Mouse (Mus musculus) midbrain, embryonic 16.5 days (tissue): ENCODE measurements around the gene Zfand5. TPM values are rescaled to one million over a fixed set of nuclear protein-coding genes. Genes with fewer than 3 reads are reported as not detected.
"Not testable (repeated sequence)": the region's sequence is repeated elsewhere in the genome, so short reads cannot be mapped to it uniquely, and the experiment has no call there.

Experiments used
- ATAC-seq: fragments of 200-750 bp; cut with Nextera tagmentation; 2 replicates; pipeline ENCODE4 v1.8.0; 2017; ENCODE audit warnings: moderate TSS enrichment
- H3K27ac ChIP-seq: fragments of 300-500 bp; sonication (generic); 2 replicates; pipeline ENCODE4 v1.5.1; 2014; ENCODE audit warnings: mild to moderate bottlenecking, low read length, mixed read lengths
- H3K27me3 ChIP-seq: fragments of 300-500 bp; sonication (generic); 2 replicates; pipeline ENCODE4 v1.6.1; 2014; ENCODE audit warnings: low read depth, low read length, mixed read lengths; ENCODE audit not compliant: control insufficient read depth, insufficient read depth
- H3K36me3 ChIP-seq: fragments of 300-500 bp; sonication (generic); 2 replicates; pipeline ENCODE4 v1.6.1; 2014; ENCODE audit warnings: mild to moderate bottlenecking, low read length, moderate library complexity, mixed read lengths; ENCODE audit not compliant: control insufficient read depth, insufficient read depth
- H3K4me1 ChIP-seq: fragments of 300-500 bp; sonication (generic); 2 replicates; pipeline ENCODE4 v1.6.1; 2014; ENCODE audit warnings: mild to moderate bottlenecking, low read length, mixed read lengths; ENCODE audit not compliant: control insufficient read depth, insufficient read depth
- H3K4me2 ChIP-seq: fragments of 300-500 bp; sonication (generic); 2 replicates; pipeline ENCODE4 v1.6.1; 2014; ENCODE audit warnings: mild to moderate bottlenecking, low read length, mixed read lengths
- H3K4me3 ChIP-seq: fragments of 300-500 bp; sonication (generic); 2 replicates; pipeline ENCODE4 v1.5.1; 2014; ENCODE audit warnings: low read depth, mild to moderate bottlenecking, low read length, moderate library complexity, mixed read lengths
- H3K9ac ChIP-seq: fragments of 300-500 bp; sonication (generic); 2 replicates; pipeline ENCODE4 v1.6.1; 2014; ENCODE audit warnings: low read depth, low read length, mixed read lengths
- H3K9me3 ChIP-seq: fragments of 300-500 bp; sonication (generic); replicated peaks from 2 replicates; pipeline ENCODE4 v1.6.1; 2014; ENCODE audit warnings: mild to moderate bottlenecking, low read length, mixed read lengths; ENCODE audit not compliant: control insufficient read depth, poor library complexity, severe bottlenecking
- WGBS: fragments of 180-500 bp; shearing (Covaris S2); extraction: QIAGEN DNeasy Blood & Tissue Kit; methylation state at CpG from one replicate; pipeline ENCODE4 v1.1.7; 2014; 5-methylcytosine and 5-hydroxymethylcytosine counted together
- polyA plus RNA-seq: library from polyadenylated mRNA; unstranded; fragments of >200 nt; fragmentation: Nextera tagmentation; extraction: Ambion mirVana; gene quantifications from 2 replicates; pipeline ENCODE4 v1.2.1, GENCODE M21; 2015

Gene Zfand5
- polyA plus RNA-seq, 1 experiment from 2014 or later: 133 TPM

DNA sequence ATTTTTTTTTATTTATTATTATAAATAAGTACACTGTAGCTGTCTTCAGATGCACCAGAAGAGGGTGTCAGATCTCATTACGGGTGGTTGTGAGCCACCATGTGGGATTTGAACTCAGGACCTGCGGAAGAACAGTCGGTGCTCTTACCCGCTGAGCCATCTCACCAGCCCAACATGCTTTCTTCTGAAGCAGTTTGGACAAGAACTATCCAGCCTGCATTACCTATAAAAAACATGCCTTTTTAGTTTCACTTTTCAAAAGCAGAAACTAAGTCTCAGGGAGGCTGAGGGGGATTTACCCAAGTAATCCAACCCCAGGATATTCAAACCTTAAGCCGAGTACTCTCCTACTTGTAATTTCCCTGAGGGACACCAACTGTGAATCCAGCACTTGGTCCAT is 38.3 kb downstream of the Zfand5 start:
- H3K4me3 ChIP-seq, H3K9me3 ChIP-seq, ATAC-seq, H3K27me3 ChIP-seq, H3K36me3 ChIP-seq, H3K4me1 ChIP-seq, H3K9ac ChIP-seq, H3K4me2 ChIP-seq, H3K27ac ChIP-seq: not testable (repeated sequence)
- WGBS: 94% methylated on average over 5 of the region's 5 CpGs

DNA sequence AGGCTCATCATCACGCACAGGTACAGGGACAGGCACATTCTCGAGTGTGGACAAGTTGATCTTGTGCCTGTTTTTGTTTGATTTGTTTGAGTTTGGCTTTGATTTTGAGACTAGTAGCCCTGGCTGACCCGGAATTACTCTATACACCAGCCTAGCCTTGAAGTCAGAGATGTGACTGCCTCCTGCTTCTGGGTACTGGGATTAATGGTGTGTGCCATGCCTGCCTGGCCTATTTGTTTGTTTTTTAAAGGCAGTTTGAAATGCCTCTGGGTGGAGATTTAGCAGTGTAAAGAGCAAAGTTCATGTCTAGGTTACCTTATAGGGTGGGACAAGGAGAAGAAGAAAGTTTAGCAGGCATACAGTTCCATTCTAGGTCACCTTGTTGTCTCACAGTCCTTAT is 43.6 kb downstream of the Zfand5 start:
- no peaks in the 10 kb centered on the region for H3K4me1 ChIP-seq

DNA sequence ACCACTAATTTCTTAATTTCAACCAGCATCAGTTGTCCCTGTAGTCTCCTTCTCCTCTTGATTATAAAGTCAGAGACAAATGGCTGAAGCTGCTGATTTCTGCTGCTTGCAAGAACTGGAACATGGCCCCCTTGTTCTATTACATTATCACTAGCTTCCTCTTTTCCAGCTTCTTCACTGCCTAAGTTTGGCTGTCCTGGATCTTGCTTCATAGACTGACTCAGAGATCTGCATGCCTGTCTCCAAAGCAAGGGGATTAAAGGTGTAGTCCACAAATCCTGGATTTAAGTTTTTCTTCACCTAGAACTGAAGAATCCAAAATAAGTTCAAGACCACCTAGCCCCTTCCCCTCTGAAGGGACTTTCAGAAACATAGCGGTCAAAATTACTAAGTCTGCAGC is 47.5 kb downstream of the Zfand5 start:
- Histone ChIP-seq H3K27ac (no peak overlapping the region), H3K4me1 (no peaks in the 10 kb centered on the region), H3K4me3 (no peak overlapping the region), H3K27me3 (no peaks in the 10 kb centered on the region), H3K9me3 (no peaks in the 10 kb centered on the region), H3K4me2 (no peak overlapping the region), H3K9ac (no peak overlapping the region), H3K36me3 (no peaks in the 10 kb centered on the region)
- 85% methylated on average over 1 of the region's 1 CpGs for WGBS
- ATAC-seq: no peak

More for the DNA sequence above, 43.6 kb downstream of the Zfand5 start:
- H3K9ac ChIP-seq: no peak overlapping the region
- WGBS: 88% methylated on average over 3 of the region's 3 CpGs
- no peak for ATAC-seq
- no peaks in the 10 kb centered on the region for H3K36me3 ChIP-seq
- H3K4me2 ChIP-seq: no peak overlapping the region
- no peak overlapping the region for H3K4me3 ChIP-seq
- no peak overlapping the region for H3K27ac ChIP-seq
- no peaks in the 10 kb centered on the region for H3K27me3 ChIP-seq
- no peaks in the 10 kb centered on the region for H3K9me3 ChIP-seq

DNA sequence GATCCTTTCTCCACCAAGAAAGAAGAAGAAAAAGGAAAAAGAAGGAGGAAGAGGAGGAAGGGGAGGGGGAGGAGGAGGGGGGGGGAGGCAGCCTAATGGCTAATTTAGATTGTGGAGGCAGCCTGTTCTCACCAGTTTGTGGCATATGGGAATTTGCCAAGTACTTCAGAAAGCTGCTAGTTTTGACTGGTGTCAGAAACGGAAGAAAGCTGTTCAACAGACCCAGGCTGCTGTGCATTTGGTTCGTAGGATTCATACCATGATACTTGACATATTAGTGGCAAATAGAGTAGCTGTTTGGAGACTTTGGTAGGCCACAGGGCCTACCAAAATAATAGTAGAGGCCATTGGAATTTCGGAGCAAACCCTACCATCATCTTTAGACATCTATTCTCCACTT is 53.3 kb downstream of the Zfand5 start:
- WGBS: 93% methylated on average over 3 of the region's 3 CpGs
- H3K27me3 ChIP-seq: no peaks in the 10 kb centered on the region
- no peak overlapping the region for H3K4me3 ChIP-seq
- ATAC-seq: no peak
- H3K36me3 ChIP-seq: no peaks in the 10 kb centered on the region
- no peak overlapping the region for H3K27ac ChIP-seq
- H3K9ac ChIP-seq: no peak overlapping the region
- H3K9me3 ChIP-seq: no peaks in the 10 kb centered on the region
- H3K4me2 ChIP-seq: no peak overlapping the region
- no peaks in the 10 kb centered on the region for H3K4me1 ChIP-seq

DNA sequence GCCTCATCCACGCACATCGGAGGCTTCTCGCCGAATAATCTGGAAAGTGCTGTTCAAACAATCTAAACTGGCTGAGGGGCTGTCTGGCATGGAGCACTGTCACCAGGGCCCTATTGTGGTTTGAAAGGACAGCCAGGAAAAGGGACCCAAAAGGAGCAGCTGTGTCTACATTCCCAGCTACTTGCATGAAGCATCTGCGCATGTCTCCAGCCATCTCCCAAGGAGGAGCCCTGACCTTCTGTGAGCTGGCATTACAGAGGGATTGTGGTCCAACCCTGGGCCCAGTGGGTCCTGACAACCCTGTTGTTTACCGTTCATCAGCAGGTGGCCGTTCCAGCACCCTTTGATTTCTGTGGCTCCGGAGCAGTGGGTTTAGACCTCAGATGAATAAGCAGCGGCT is 56.9 kb downstream of the Zfand5 start:
- Histone ChIP-seq H3K4me1 (no peaks in the 10 kb centered on the region), H3K27me3 (no peaks in the 10 kb centered on the region), H3K4me3 (no peak overlapping the region), H3K9me3 (no peaks in the 10 kb centered on the region), H3K27ac (no peak overlapping the region), H3K9ac (no peak overlapping the region), H3K36me3 (no peaks in the 10 kb centered on the region), H3K4me2 (no peak overlapping the region)
- 66% methylated on average over 9 of the region's 9 CpGs for WGBS
- ATAC-seq: peak; percentile 17; the same call in 1 of the 2 replicates

DNA sequence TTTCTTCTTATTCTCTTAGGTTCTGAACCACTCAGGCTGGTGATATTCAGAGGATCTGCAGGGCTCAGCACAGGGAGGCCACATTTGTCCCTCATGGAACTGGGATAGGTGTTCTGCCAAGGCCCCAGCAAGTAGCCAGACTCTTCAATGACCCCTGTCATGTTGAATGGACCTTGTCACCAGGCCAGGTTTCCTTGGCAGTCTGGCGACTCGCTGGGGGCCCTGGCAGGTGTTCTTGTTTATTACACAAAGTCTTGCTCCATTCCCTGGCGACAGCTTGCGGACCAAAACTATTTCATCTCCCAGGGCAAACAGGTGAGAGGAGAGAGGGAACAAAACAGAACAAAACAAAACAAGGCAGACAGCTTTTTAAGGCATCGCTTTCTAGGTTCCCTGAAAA is 57.7 kb downstream of the Zfand5 start:
- ATAC-seq: peak; percentile 72; the same call in 1 of the 2 replicates
- H3K4me2 ChIP-seq: no peak overlapping the region
- no peak overlapping the region for H3K9ac ChIP-seq
- no peaks in the 10 kb centered on the region for H3K36me3 ChIP-seq
- no peaks in the 10 kb centered on the region for H3K4me1 ChIP-seq
- H3K27me3 ChIP-seq: no peaks in the 10 kb centered on the region
- no peak overlapping the region for H3K27ac ChIP-seq
- WGBS: 65% methylated on average over 5 of the region's 5 CpGs
- no peaks in the 10 kb centered on the region for H3K9me3 ChIP-seq
- no peak overlapping the region for H3K4me3 ChIP-seq

DNA sequence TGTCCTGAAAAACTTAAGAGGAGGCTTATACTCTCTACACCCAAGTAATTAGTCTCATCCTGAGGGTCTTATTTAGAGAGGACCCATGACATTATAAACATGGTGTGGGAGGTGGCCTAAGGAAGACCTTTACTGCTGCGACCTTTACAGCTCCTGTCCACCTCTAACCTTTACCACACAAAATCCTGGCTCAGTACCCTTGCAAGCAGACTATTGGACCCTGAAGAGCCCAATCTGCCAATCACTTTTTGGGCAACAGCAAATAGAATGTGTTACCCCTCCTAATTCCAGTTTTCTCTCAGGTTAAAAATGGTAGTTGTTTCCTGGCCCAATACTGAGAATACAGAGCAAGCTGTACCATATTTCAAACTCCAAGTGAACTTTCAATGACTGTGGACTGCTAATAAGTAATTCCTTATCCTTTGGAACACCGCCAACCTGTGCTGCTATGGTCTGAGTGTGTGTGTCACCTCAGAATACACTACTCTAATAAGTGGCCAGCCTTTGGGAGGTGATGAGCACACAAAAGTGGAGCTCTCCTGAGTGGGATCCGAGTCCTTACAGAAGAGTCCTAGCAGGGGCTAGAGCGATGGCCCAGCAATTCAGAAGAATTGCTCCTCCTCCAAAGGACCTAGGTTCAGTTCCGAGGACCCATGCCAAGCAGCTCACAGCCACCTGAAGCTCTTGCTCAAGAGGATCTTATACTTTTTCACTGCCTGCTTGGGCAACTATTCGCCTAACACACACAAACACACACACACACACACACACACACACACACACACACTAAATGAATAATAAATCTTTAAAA is 58.4 kb downstream of the Zfand5 start:
- ATAC-seq: no peak
- WGBS: 90% methylated on average over 6 of the region's 6 CpGs
- Histone ChIP-seq H3K9ac (no peak overlapping the region), H3K4me3 (no peak overlapping the region), H3K4me1 (no peaks in the 10 kb centered on the region), H3K9me3 (no peaks in the 10 kb centered on the region), H3K4me2 (no peak overlapping the region), H3K27ac (no peak overlapping the region), H3K27me3 (no peaks in the 10 kb centered on the region), H3K36me3 (no peaks in the 10 kb centered on the region)

DNA sequence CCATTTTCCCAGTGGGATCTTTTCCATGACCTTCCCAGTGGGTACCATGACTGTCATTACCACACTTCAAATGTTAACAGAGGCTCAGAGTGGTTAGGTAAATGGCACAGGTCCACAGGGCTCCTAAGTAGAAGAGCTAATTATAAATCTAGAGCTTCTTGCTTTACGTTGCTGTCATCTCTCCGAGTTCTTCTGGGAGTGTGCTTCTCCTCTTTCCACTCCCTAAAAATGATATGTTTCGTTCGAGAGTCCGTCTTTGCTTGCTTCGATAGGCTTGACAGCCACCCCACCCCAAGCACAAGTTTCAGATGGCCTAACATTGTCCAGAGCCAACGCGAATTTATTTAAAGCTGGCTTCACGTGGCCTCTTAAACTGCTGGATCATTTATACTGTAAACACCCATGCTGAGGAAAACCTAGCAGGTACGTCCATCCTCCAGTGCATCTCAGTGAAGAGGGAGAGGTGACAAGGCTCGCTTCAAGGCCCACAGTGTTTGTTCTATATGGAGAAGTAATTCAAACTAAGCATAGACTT is 59.6 kb downstream of the Zfand5 start:
- Histone ChIP-seq H3K27me3 (no peaks in the 10 kb centered on the region), H3K36me3 (no peaks in the 10 kb centered on the region), H3K9ac (no peak overlapping the region), H3K4me3 (no peak overlapping the region), H3K4me1 (no peaks in the 10 kb centered on the region), H3K4me2 (no peak overlapping the region), H3K9me3 (no peaks in the 10 kb centered on the region), H3K27ac (no peak overlapping the region)
- WGBS: 89% methylated on average over 11 of the region's 11 CpGs
- no peak for ATAC-seq
